Mouse (Mus musculus) ES-Bruce4 (cell line): ENCODE measurements at regions not wholly inside any gene's neighbourhood (a gene's known extent, or its start where the extent isn't known, plus 50 kb on each side); places are given as distances from the start of the nearest gene placed in this dataset.

Source experiments
- CTCF ChIP-seq: IDR thresholded peaks from one replicate; pipeline ENCODE4 v1.8.1; 2011; ENCODE audit warnings: low read depth, low read length
- POLR2A ChIP-seq: IDR thresholded peaks from one replicate; pipeline ENCODE4 v1.8.1; 2011; ENCODE audit warnings: low read length; ENCODE audit not compliant: insufficient read depth

- no peak for TF ChIP-seq POLR2A
- TF ChIP-seq CTCF, result no peak
These were observed 321.7 kb upstream of the Tnp1 start for GRCm38 (mm10) chr1:73337401-73337800.
